Mouse (Mus musculus) c-Kit-negative CD71-positive TER-119-positive erythroid progenitor cells, embryonic 14.5 days (primary cell): ENCODE results near the gene Selplg.

ENCODE experiments used
- DNase-seq: peaks from one replicate; pipeline ENCODE4 v3.0.0-alpha.2; 2013; ENCODE audit warnings: low read depth, low spot score

The Selplg gene

GRCm38 (mm10) chr5:113854494-113854893, 22.1 kb upstream of the Selplg start:
- peak; percentile 39 for DNase-seq

GRCm38 (mm10) chr5:113853541-113853940, 21.1 kb upstream of the Selplg start:
- no peak for DNase-seq

- DNase-seq = no peak
Measured at GRCm38 (mm10) chr5:113852463-113852862, 20.0 kb upstream of the Selplg start.

- DNase-seq = no peak
Measured at GRCm38 (mm10) chr5:113850680-113851230, 18.3 kb upstream of the Selplg start.

- DNase-seq = no peak
Measured at GRCm38 (mm10) chr5:113847636-113848035, 15.2 kb upstream of the Selplg start.

- peak; percentile 65 for DNase-seq
Measured at GRCm38 (mm10) chr5:113846656-113847055, 14.2 kb upstream of the Selplg start.

GRCm38 (mm10) chr5:113845627-113846026, 13.2 kb upstream of the Selplg start:
- no peak for DNase-seq

GRCm38 (mm10) chr5:113844721-113845120, 12.3 kb upstream of the Selplg start:
- DNase-seq = peak; percentile 20

GRCm38 (mm10) chr5:113844106-113844505, 11.7 kb upstream of the Selplg start:
- no peak for DNase-seq

- DNase-seq = no peak
Measured at GRCm38 (mm10) chr5:113842906-113843305, 10.5 kb upstream of the Selplg start.

GRCm38 (mm10) chr5:113842244-113842643, 9.8 kb upstream of the Selplg start:
- no peak for DNase-seq

- DNase-seq = no peak
Measured at GRCm38 (mm10) chr5:113841243-113842225, 9.1 kb upstream of the Selplg start.

- DNase-seq = no peak
Measured at GRCm38 (mm10) chr5:113840443-113840842, 8.0 kb upstream of the Selplg start.

GRCm38 (mm10) chr5:113836961-113837360, 4.5 kb upstream of the Selplg start:
- DNase-seq = no peak

GRCm38 (mm10) chr5:113833316-113833947, 988 bp upstream of the Selplg start:
- DNase-seq = no peak

- no peak for DNase-seq
Measured at GRCm38 (mm10) chr5:113831741-113832140, 703 bp downstream of the Selplg start.

- DNase-seq = no peak
Measured at GRCm38 (mm10) chr5:113830796-113831195, 1.6 kb downstream of the Selplg start.

- DNase-seq = no peak
Measured at GRCm38 (mm10) chr5:113830292-113830643, 2.2 kb downstream of the Selplg start.

- no peak for DNase-seq
Measured at GRCm38 (mm10) chr5:113829566-113830291, 2.7 kb downstream of the Selplg start.

GRCm38 (mm10) chr5:113828481-113828880, 4.0 kb downstream of the Selplg start:
- DNase-seq = no peak

GRCm38 (mm10) chr5:113827991-113828411, 4.4 kb downstream of the Selplg start:
- DNase-seq = no peak

GRCm38 (mm10) chr5:113826619-113827018, 5.8 kb downstream of the Selplg start:
- no peak for DNase-seq
